Mouse (Mus musculus) forebrain, embryonic 10.5 days (tissue): ENCODE data around the gene Tradd. TPM values are rescaled to one million over a fixed set of nuclear protein-coding genes. Genes with fewer than 3 reads are reported as not detected.
"Not testable (repeated sequence)": the region's sequence is repeated elsewhere in the genome, so short reads cannot be mapped to it uniquely, and the experiment has no call there.

Experiments
- DNase-seq: peaks from one replicate; pipeline ENCODE4 v3.0.0-alpha.2; 2017; ENCODE audit warnings: low spot score; ENCODE audit errors: extremely low spot score
- H3K27ac ChIP-seq: fragments of 300-500 bp; sonication (generic); 2 replicates; pipeline ENCODE4 v1.5.1; 2016; ENCODE audit warnings: mild to moderate bottlenecking
- H3K27me3 ChIP-seq: fragments of 300-500 bp; sonication (generic); 2 replicates; pipeline ENCODE4 v1.6.1; 2016; ENCODE audit warnings: mild to moderate bottlenecking; ENCODE audit not compliant: poor library complexity, severe bottlenecking
- H3K36me3 ChIP-seq: fragments of 300-500 bp; sonication (generic); replicated peaks from 2 replicates; pipeline ENCODE4 v1.6.1; 2016; ENCODE audit warnings: mild to moderate bottlenecking, moderate library complexity
- H3K4me1 ChIP-seq: fragments of 300-500 bp; sonication (generic); 2 replicates; pipeline ENCODE4 v1.6.1; 2016
- H3K4me3 ChIP-seq: fragments of 300-500 bp; sonication (generic); 2 replicates; pipeline ENCODE4 v1.5.1; 2016; ENCODE audit warnings: mild to moderate bottlenecking, moderate library complexity
- H3K9me3 ChIP-seq: fragments of 300-500 bp; sonication (generic); 2 replicates; pipeline ENCODE4 v1.6.1; 2016; ENCODE audit warnings: mild to moderate bottlenecking, moderate library complexity
- WGBS: fragments of 180-500 bp; shearing (Covaris S2); methylation state at CpG from one replicate; pipeline ENCODE4 v1.1.7; 2016; 5-methylcytosine and 5-hydroxymethylcytosine counted together
- polyA plus RNA-seq: library from polyadenylated mRNA; unstranded; fragments of >200 nt; fragmentation: Nextera tagmentation; extraction: Ambion mirVana; gene quantifications from 2 replicates; pipeline ENCODE4 v1.2.1, GENCODE M21; 2016

Gene Tradd
- polyA plus RNA-seq, 1 experiment from 2014 or later = 13.9 TPM

- DNase-seq = no peak
- WGBS = 97% methylated on average over 7 of the region's 7 CpGs
- no peaks in the 10 kb centered on the region for H3K27me3 ChIP-seq
- no peaks in the 10 kb centered on the region for H3K9me3 ChIP-seq
- H3K27ac ChIP-seq = no peak overlapping the region
- peaks cover 62% of the 10 kb centered on the region for H3K36me3 ChIP-seq
- H3K4me3 ChIP-seq = no peak overlapping the region
- H3K4me1 ChIP-seq = no peaks in the 10 kb centered on the region
Measured at GRCm38 (mm10) chr8:105241016-105241415, 23.4 kb downstream of the Tradd start.

- no peaks in the 10 kb centered on the region for H3K27me3 ChIP-seq
- no peaks in the 10 kb centered on the region for H3K9me3 ChIP-seq
- no peaks in the 10 kb centered on the region for H3K4me1 ChIP-seq
- no peak overlapping the region for H3K4me3 ChIP-seq
- WGBS = 92% methylated on average over 14 of the region's 14 CpGs
- no peak overlapping the region for H3K27ac ChIP-seq
- H3K36me3 ChIP-seq = peaks cover 66% of the 10 kb centered on the region
- no peak for DNase-seq
Measured at GRCm38 (mm10) chr8:105237442-105238142, 26.8 kb downstream of the Tradd start.

- Histone ChIP-seq H3K27ac (no peak overlapping the region), H3K9me3 (no peaks in the 10 kb centered on the region), H3K4me3 (no peak overlapping the region), H3K4me1 (no peaks in the 10 kb centered on the region), H3K36me3 (peaks cover 48% of the 10 kb centered on the region), H3K27me3 (no peaks in the 10 kb centered on the region)
- DNase-seq = no peak
- 84% methylated on average over 1 of the region's 1 CpGs for WGBS
Measured at GRCm38 (mm10) chr8:105235206-105235605, 29.2 kb downstream of the Tradd start.

- peaks cover 29% of the 10 kb centered on the region for H3K36me3 ChIP-seq
- H3K27me3 ChIP-seq = no peaks in the 10 kb centered on the region
- WGBS = 75% methylated on average over 1 of the region's 1 CpGs
- H3K9me3 ChIP-seq = no peaks in the 10 kb centered on the region
- no peak for DNase-seq
- no peak overlapping the region for H3K27ac ChIP-seq
- no peak overlapping the region for H3K4me3 ChIP-seq
- H3K4me1 ChIP-seq = no peaks in the 10 kb centered on the region
Measured at GRCm38 (mm10) chr8:105233126-105233935, 31.1 kb downstream of the Tradd start.

GRCm38 (mm10) chr8:105232321-105232693 is 32.1 kb downstream of the Tradd start:
- not testable (repeated sequence) for DNase-seq, H3K27ac ChIP-seq, H3K9me3 ChIP-seq, H3K4me1 ChIP-seq, H3K27me3 ChIP-seq, H3K4me3 ChIP-seq
- WGBS = 94% methylated on average over 4 of the region's 4 CpGs
- H3K36me3 ChIP-seq = peaks cover 29% of the 10 kb centered on the region

GRCm38 (mm10) chr8:105231503-105232320 is 32.7 kb downstream of the Tradd start:
- no peak overlapping the region for H3K4me3 ChIP-seq
- no peak overlapping the region for H3K27ac ChIP-seq
- 90% methylated on average over 12 of the region's 12 CpGs for WGBS
- H3K4me1 ChIP-seq = no peaks in the 10 kb centered on the region
- H3K27me3 ChIP-seq = no peaks in the 10 kb centered on the region
- no peak for DNase-seq
- H3K9me3 ChIP-seq = no peaks in the 10 kb centered on the region
- peaks cover 26% of the 10 kb centered on the region for H3K36me3 ChIP-seq

- 41% methylated on average over 6 of the region's 6 CpGs for WGBS
- Histone ChIP-seq H3K27me3 (no peaks in the 10 kb centered on the region), H3K4me3 (peak overlapping the region; percentile 96), H3K27ac (no peak overlapping the region), H3K36me3 (no peaks in the 10 kb centered on the region), H3K4me1 (peaks cover 22% of the 10 kb centered on the region), H3K9me3 (no peaks in the 10 kb centered on the region)
- DNase-seq = no peak
Measured at GRCm38 (mm10) chr8:105225917-105226316, 38.5 kb downstream of the Tradd start.

GRCm38 (mm10) chr8:105225272-105225593 is 39.2 kb downstream of the Tradd start:
- DNase-seq = no peak
- peaks cover 22% of the 10 kb centered on the region for H3K4me1 ChIP-seq
- H3K36me3 ChIP-seq = no peaks in the 10 kb centered on the region
- H3K9me3 ChIP-seq = no peaks in the 10 kb centered on the region
- no peaks in the 10 kb centered on the region for H3K27me3 ChIP-seq
- 0% methylated on average over 27 of the region's 27 CpGs for WGBS
- peak overlapping the region; percentile 96 for H3K4me3 ChIP-seq
- H3K27ac ChIP-seq = peak overlapping the region; percentile 90

GRCm38 (mm10) chr8:105224413-105225271 is 39.8 kb downstream of the Tradd start, which contains the start of gene D230025D16Rik:
TSS of gene D230025D16Rik (plus strand) at chr8:105225145.
- H3K36me3 ChIP-seq = no peaks in the 10 kb centered on the region
- 5% methylated on average over 34 of the region's 34 CpGs for WGBS
- no peaks in the 10 kb centered on the region for H3K9me3 ChIP-seq
- peak within 1 kb of the TSS; percentile 96 for H3K4me3 ChIP-seq
- peak within 1 kb of the TSS; percentile 90 for H3K27ac ChIP-seq
- no peaks in the 10 kb centered on the region for H3K27me3 ChIP-seq
- H3K4me1 ChIP-seq = peaks cover 22% of the 10 kb centered on the region
- DNase-seq = peak; percentile 98

GRCm38 (mm10) chr8:105223850-105224249 is 40.6 kb downstream of the Tradd start:
- peaks cover 22% of the 10 kb centered on the region for H3K4me1 ChIP-seq
- no peaks in the 10 kb centered on the region for H3K27me3 ChIP-seq
- WGBS = 88% methylated on average over 7 of the region's 7 CpGs
- peak overlapping the region; percentile 96; the same call in 1 of the 2 replicates for H3K4me3 ChIP-seq
- H3K9me3 ChIP-seq = no peaks in the 10 kb centered on the region
- H3K36me3 ChIP-seq = no peaks in the 10 kb centered on the region
- no peak overlapping the region for H3K27ac ChIP-seq
- no peak for DNase-seq

GRCm38 (mm10) chr8:105217926-105218522 is 46.4 kb downstream of the Tradd start:
- DNase-seq = no peak
- no peak overlapping the region for H3K27ac ChIP-seq
- WGBS = 81% methylated on average over 5 of the region's 5 CpGs
- H3K36me3 ChIP-seq = peaks cover 51% of the 10 kb centered on the region
- no peak overlapping the region for H3K4me3 ChIP-seq
- no peaks in the 10 kb centered on the region for H3K9me3 ChIP-seq
- H3K27me3 ChIP-seq = no peaks in the 10 kb centered on the region
- H3K4me1 ChIP-seq = no peaks in the 10 kb centered on the region

GRCm38 (mm10) chr8:105214104-105214503 is 50.3 kb downstream of the Tradd start:
- Histone ChIP-seq H3K36me3 (peaks cover 83% of the 10 kb centered on the region), H3K27ac (no peak overlapping the region), H3K4me1 (peaks cover 3% of the 10 kb centered on the region; the same call in 1 of the 2 replicates), H3K27me3 (no peaks in the 10 kb centered on the region), H3K4me3 (no peak overlapping the region), H3K9me3 (peaks cover 4% of the 10 kb centered on the region; the same call in 1 of the 2 replicates)
- DNase-seq = no peak
- WGBS = 93% methylated on average over 5 of the region's 5 CpGs
